Mouse (Mus musculus): ENCODE measurements around the gene Naa38.

The Naa38 gene

GRCm38 (mm10) chr11:69443328-69443727 lies 48.0 kb downstream of the Naa38 start:
- no peak for DNase-seq
